Mouse (Mus musculus) kidney, embryonic 14.5 days (tissue): ENCODE measurements at regions not wholly inside any gene's neighbourhood (a gene's known extent, or its start where the extent isn't known, plus 50 kb on each side); places are given as distances from the start of the nearest gene placed in this dataset.

Source experiments
- ATAC-seq: fragments of 200-750 bp; cut with Nextera tagmentation; 2 replicates; pipeline ENCODE4 v1.8.0; 2017; ENCODE audit warnings: moderate number of reproducible peaks, mild to moderate bottlenecking, moderate TSS enrichment, moderate library complexity; ENCODE audit not compliant: low FRiP score, low TSS enrichment
- H3K27ac ChIP-seq: fragments of 300-500 bp; sonication (generic); 2 replicates; pipeline ENCODE4 v1.5.1; 2014; ENCODE audit warnings: low read depth, mild to moderate bottlenecking, low read length, moderate library complexity, mixed read lengths
- H3K27me3 ChIP-seq: fragments of 300-500 bp; sonication (generic); 2 replicates; pipeline ENCODE4 v1.6.1; 2014; ENCODE audit warnings: mild to moderate bottlenecking, low read length; ENCODE audit not compliant: control insufficient read depth, insufficient read depth
- H3K36me3 ChIP-seq: fragments of 300-500 bp; sonication (generic); 2 replicates; pipeline ENCODE4 v1.6.1; 2014; ENCODE audit warnings: low read length, mixed read lengths; ENCODE audit not compliant: control insufficient read depth, insufficient read depth
- H3K4me1 ChIP-seq: fragments of 300-500 bp; sonication (generic); 2 replicates; pipeline ENCODE4 v1.6.1; 2014; ENCODE audit warnings: low read length, mixed read lengths; ENCODE audit not compliant: control insufficient read depth, insufficient read depth
- H3K4me2 ChIP-seq: fragments of 300-500 bp; sonication (generic); replicated peaks from 2 replicates; pipeline ENCODE4 v1.6.1; 2014; ENCODE audit warnings: low read depth, mild to moderate bottlenecking, low read length
- H3K4me3 ChIP-seq: fragments of 300-500 bp; sonication (generic); 2 replicates; pipeline ENCODE4 v1.5.1; 2014; ENCODE audit warnings: mild to moderate bottlenecking, low read length
- H3K9ac ChIP-seq: fragments of 300-500 bp; sonication (generic); 2 replicates; pipeline ENCODE4 v1.6.1; 2014; ENCODE audit warnings: low read depth, mild to moderate bottlenecking, low read length, moderate library complexity
- H3K9me3 ChIP-seq: fragments of 300-500 bp; sonication (generic); 2 replicates; pipeline ENCODE4 v1.6.1; 2016; ENCODE audit warnings: low read length; ENCODE audit not compliant: control insufficient read depth
- whole genome bisulfite sequencing: fragments of 180-500 bp; shearing (Covaris S2); extraction: QIAGEN DNeasy Blood & Tissue Kit; methylation state at CpG from one replicate; pipeline ENCODE4 v1.1.7; 2014; 5-methylcytosine and 5-hydroxymethylcytosine counted together

- WGBS = 92% methylated on average over 5 of the region's 5 CpGs
- ATAC-seq = no peak
- H3K27me3 ChIP-seq = no peaks in the 10 kb centered on the region
Measured at GRCm38 (mm10) chr8:89680341-89680740, 636.4 kb upstream of the Sall1 start.

DNA sequence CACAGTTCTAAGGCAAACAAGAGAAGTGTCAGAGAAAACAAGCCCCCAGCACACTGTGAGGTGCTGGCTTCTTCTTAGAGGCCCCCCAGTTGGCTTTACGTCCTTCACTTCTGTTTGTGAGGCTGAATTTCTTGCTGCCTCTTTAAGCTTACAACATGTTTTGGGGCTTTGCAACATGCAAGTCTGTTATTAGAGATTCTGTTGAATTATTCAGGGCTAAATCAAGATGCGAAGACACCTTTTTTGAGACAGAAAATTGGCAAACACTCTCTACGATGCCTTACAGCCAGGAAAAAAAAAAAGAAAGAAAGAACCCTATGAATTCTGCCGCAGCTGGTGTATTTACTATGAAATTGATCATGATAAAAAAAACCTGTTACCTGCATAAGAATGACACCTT, 635.6 kb upstream of the Sall1 start:
- H3K27me3 ChIP-seq = no peaks in the 10 kb centered on the region
- no peak overlapping the region for H3K4me3 ChIP-seq
- no peak overlapping the region for H3K4me2 ChIP-seq
- no peaks in the 10 kb centered on the region for H3K9me3 ChIP-seq
- H3K4me1 ChIP-seq = no peaks in the 10 kb centered on the region
- H3K36me3 ChIP-seq = no peaks in the 10 kb centered on the region
- ATAC-seq = no peak
- H3K9ac ChIP-seq = no peak overlapping the region
- 86% methylated on average over 4 of the region's 4 CpGs for WGBS
- no peak overlapping the region for H3K27ac ChIP-seq

More at GRCm38 (mm10) chr8:89680341-89680740, 636.4 kb upstream of the Sall1 start:
- H3K4me1 ChIP-seq = no peaks in the 10 kb centered on the region
- H3K9ac ChIP-seq = no peak overlapping the region
- H3K4me3 ChIP-seq = no peak overlapping the region
- H3K27ac ChIP-seq = no peak overlapping the region
- H3K4me2 ChIP-seq = no peak overlapping the region
- H3K36me3 ChIP-seq = no peaks in the 10 kb centered on the region
- H3K9me3 ChIP-seq = no peaks in the 10 kb centered on the region

- H3K4me2 ChIP-seq = no peak overlapping the region
- WGBS = 68% methylated on average over 5 of the region's 5 CpGs
- H3K27me3 ChIP-seq = no peaks in the 10 kb centered on the region
- H3K36me3 ChIP-seq = no peaks in the 10 kb centered on the region
- H3K27ac ChIP-seq = no peak overlapping the region
- no peak overlapping the region for H3K4me3 ChIP-seq
- no peaks in the 10 kb centered on the region for H3K4me1 ChIP-seq
- no peaks in the 10 kb centered on the region for H3K9me3 ChIP-seq
- no peak for ATAC-seq
- no peak overlapping the region for H3K9ac ChIP-seq
Measured at GRCm38 (mm10) chr8:89677266-89677665, 633.3 kb upstream of the Sall1 start.

DNA sequence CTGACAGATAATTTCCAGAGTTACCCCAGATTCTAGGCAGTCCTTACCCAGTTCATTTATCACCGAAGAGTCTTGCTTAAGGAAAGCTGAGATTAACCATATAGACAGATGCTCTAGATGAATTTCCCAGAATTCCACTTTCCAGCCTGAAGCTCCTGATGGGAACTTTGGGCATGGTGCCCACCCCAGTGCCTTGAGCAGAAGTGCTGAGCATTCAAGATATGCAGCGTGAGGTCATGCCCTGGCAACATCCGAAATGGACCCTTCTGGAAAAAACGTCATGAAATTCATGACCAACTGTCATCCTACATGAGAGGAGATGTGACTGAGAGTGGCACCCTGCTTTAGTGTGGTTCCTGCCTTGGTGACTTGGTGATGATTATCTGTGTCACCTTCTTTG, 629.9 kb upstream of the Sall1 start:
- no peaks in the 10 kb centered on the region for H3K27me3 ChIP-seq
- no peak overlapping the region for H3K4me3 ChIP-seq
- H3K36me3 ChIP-seq = no peaks in the 10 kb centered on the region
- H3K4me2 ChIP-seq = no peak overlapping the region
- ATAC-seq = no peak
- H3K4me1 ChIP-seq = no peaks in the 10 kb centered on the region
- no peak overlapping the region for H3K9ac ChIP-seq
- 84% methylated on average over 4 of the region's 4 CpGs for WGBS
- no peak overlapping the region for H3K27ac ChIP-seq
- H3K9me3 ChIP-seq = no peaks in the 10 kb centered on the region

- Histone ChIP-seq H3K4me2 (no peak overlapping the region), H3K9me3 (no peaks in the 10 kb centered on the region), H3K4me1 (no peaks in the 10 kb centered on the region), H3K27me3 (no peaks in the 10 kb centered on the region), H3K27ac (no peak overlapping the region), H3K4me3 (no peak overlapping the region), H3K9ac (no peak overlapping the region), H3K36me3 (no peaks in the 10 kb centered on the region)
- WGBS = 80% methylated on average over 5 of the region's 5 CpGs
- no peak for ATAC-seq
Measured at GRCm38 (mm10) chr8:89672631-89673030, 628.7 kb upstream of the Sall1 start.

GRCm38 (mm10) chr8:89664911-89665689, 621.1 kb upstream of the Sall1 start:
- no peak overlapping the region for H3K4me3 ChIP-seq
- H3K4me1 ChIP-seq = peaks cover 12% of the 10 kb centered on the region; the same call in 1 of the 2 replicates
- H3K9ac ChIP-seq = no peak overlapping the region
- no peak for ATAC-seq
- no peaks in the 10 kb centered on the region for H3K36me3 ChIP-seq
- H3K27ac ChIP-seq = no peak overlapping the region
- no peak overlapping the region for H3K4me2 ChIP-seq
- WGBS = 69% methylated on average over 9 of the region's 9 CpGs
- H3K27me3 ChIP-seq = no peaks in the 10 kb centered on the region
- H3K9me3 ChIP-seq = no peaks in the 10 kb centered on the region

DNA sequence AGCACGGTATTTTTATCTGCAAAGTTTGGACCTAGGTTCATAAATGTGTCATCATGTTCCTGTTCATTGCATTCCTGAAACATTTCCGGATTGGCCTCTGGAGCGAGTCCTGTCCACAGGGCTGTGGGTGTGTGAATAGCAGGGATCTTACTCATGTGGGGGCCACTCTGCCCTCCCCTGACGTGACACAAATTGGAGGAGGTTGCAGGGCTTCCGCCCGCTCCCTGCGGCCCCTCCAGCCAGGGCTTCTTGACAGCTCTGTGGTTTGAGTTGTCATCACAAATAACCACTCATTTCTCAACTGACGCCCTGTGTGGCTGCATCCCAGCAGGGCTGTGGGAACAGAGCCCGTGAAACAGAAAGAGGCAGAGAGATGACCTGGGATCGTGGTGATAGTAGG, 619.9 kb upstream of the Sall1 start:
- H3K27me3 ChIP-seq = no peaks in the 10 kb centered on the region
- 42% methylated on average over 10 of the region's 10 CpGs for WGBS
- peaks cover 21% of the 10 kb centered on the region; the same call in 1 of the 2 replicates for H3K4me1 ChIP-seq
- no peak for ATAC-seq
- H3K36me3 ChIP-seq = no peaks in the 10 kb centered on the region
- no peak overlapping the region for H3K4me3 ChIP-seq
- no peak overlapping the region for H3K4me2 ChIP-seq
- no peaks in the 10 kb centered on the region for H3K9me3 ChIP-seq
- H3K9ac ChIP-seq = no peak overlapping the region
- no peak overlapping the region for H3K27ac ChIP-seq

- ATAC-seq = peak; percentile 77
- no peak overlapping the region for H3K9ac ChIP-seq
- H3K27me3 ChIP-seq = no peaks in the 10 kb centered on the region
- peaks cover 25% of the 10 kb centered on the region; the same call in 1 of the 2 replicates for H3K4me1 ChIP-seq
- no peak overlapping the region for H3K4me3 ChIP-seq
- H3K4me2 ChIP-seq = peak overlapping the region; percentile 25; the same call in 1 of the 2 replicates
- H3K36me3 ChIP-seq = no peaks in the 10 kb centered on the region
- peak overlapping the region; percentile 83 for H3K27ac ChIP-seq
- no peaks in the 10 kb centered on the region for H3K9me3 ChIP-seq
- 9% methylated on average over 14 of the region's 14 CpGs for WGBS
Measured at GRCm38 (mm10) chr8:89658998-89659944, 615.3 kb upstream of the Sall1 start.

GRCm38 (mm10) chr8:89655369-89655768, 611.4 kb upstream of the Sall1 start:
- peak overlapping the region; percentile 75; the same call in 1 of the 2 replicates for H3K27ac ChIP-seq
- no peak for ATAC-seq
- no peak overlapping the region for H3K9ac ChIP-seq

More at GRCm38 (mm10) chr8:89655369-89655768, 611.4 kb upstream of the Sall1 start:
- peak overlapping the region; percentile 10; the same call in 1 of the 2 replicates for H3K4me2 ChIP-seq
- no peaks in the 10 kb centered on the region for H3K36me3 ChIP-seq
- WGBS = 16% methylated on average over 14 of the region's 14 CpGs
- H3K9me3 ChIP-seq = no peaks in the 10 kb centered on the region
- H3K27me3 ChIP-seq = no peaks in the 10 kb centered on the region
- peaks cover 18% of the 10 kb centered on the region; the same call in 1 of the 2 replicates for H3K4me1 ChIP-seq
- H3K4me3 ChIP-seq = no peak overlapping the region
